Mouse (Mus musculus) heart, postnatal 25 days (tissue): ENCODE data around the gene Ehf. TPM values are rescaled to one million over a fixed set of nuclear protein-coding genes. Genes with fewer than 3 reads are reported as not detected.

Source experiments
- DNase-seq: peaks from one replicate; pipeline ENCODE4 v3.0.0; 2022; ENCODE audit warnings: low spot score
- intact Hi-C: fragments of 180-260 bp; cut with DNase I; formaldehyde crosslinking; loops from one replicate; pipeline ENCODE4 v1.15.1; 2025
- total RNA-seq, 2 experiments: library from RNA; stranded (reverse); gene quantifications; 2 replicates each; pipeline ENCODE4 v1.2.3; 2021

Gene Ehf
- total RNA-seq, 2 experiments from 2014 or later: not detected

DNA sequence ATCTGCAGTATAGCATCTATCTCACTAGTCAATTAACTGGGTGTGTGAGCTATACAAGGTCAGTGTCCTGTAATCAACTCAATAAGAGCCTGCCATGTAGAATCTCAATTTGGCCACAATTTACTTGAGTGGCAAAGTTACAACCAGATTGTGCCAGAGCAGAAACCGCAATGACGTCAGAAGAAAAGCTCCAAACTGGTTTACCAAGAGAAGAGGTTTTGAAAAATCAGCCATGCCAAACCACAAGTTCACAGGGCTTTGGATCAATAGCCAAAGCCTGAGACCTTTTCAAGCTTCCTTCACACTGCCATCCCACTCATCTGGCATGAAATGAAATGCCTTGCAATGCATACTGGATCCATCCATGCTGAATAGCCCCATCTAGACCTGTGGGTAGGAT, 76.3 kb downstream of the Ehf start:
- intact Hi-C loops: no loop called here
- no peak for DNase-seq

DNA sequence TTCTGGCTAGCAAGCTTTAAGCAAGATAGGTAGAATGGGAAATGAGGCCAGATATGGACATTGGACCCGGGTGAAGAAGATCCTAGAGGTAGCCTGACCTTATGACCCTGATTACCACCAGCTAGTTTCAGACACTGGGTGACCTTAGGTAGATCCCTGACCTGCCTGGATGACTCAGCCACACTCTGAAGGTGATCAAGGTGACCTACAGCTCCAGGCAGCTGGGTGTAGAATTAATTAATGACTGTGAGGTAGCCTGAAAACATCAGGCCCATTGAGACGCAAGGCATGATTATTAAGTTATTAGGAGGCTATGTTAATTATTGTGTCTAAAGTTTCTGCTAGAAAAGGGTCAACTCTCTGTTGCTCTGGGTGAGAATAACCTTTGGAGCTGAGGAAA, 82.2 kb downstream of the Ehf start:
- intact Hi-C loops: no loop called here
- DNase-seq: no peak

DNA sequence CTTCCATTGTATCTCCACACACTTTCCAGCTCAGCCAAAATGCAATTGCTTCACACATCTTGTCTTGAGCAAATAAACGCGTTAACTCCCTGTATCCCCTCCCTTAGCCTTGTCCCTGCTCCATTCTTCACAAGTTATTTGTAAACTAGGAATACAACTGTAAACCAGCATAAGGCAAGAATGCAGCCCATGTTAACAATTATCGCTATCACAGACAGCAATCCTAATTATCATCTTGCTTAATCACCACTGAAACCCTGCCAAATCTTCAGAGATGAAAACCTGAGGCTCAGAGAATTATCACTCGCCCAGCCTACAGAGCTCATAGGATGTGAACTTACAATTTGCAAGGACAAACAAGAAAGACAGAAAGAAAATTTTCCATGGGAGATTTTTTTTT, 84.8 kb downstream of the Ehf start:
- no peak for DNase-seq
- intact Hi-C loops: no loop called here

DNA sequence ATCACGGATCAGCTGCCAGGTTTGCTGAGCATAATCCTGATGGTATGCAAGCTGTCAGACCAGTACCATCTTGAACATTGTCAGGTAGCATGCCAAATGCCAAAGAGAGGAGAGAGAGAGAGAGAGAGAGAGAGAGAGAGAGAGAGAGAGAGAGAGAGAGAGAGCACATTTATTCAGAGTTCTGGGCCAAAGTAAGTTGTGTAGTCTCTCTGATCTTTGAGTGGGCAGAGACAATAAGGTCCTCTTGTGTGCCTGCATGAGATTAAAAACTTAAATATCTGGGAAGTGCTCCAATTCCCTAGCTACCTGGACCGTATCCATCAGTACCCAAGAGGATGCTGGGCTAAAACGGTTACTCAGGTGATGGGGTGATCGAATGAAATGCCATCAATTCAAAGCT, 87.3 kb downstream of the Ehf start:
- intact Hi-C loops: no loop called here
- no peak for DNase-seq

DNA sequence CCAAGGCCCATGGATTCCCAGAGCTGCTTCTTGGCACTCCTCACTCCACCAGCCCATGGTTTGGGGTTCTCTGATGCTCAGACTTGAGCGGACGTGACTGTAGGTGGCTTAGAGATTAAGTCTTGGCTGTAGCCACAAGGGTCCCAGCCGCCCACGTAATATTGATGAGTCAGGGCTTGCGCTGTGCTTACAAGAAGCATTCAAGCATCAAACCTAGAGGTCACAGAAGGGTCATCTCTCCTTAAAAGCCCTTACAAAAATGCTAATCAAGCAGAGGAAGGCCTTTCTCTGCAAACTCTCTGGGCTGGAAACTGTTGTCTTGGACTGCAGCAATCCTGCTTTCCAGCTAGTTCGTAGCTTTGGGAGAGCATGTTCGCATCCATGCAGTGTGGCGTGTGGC, 88.2 kb downstream of the Ehf start:
- DNase-seq: no peak
- intact Hi-C loops: no loop called here

DNA sequence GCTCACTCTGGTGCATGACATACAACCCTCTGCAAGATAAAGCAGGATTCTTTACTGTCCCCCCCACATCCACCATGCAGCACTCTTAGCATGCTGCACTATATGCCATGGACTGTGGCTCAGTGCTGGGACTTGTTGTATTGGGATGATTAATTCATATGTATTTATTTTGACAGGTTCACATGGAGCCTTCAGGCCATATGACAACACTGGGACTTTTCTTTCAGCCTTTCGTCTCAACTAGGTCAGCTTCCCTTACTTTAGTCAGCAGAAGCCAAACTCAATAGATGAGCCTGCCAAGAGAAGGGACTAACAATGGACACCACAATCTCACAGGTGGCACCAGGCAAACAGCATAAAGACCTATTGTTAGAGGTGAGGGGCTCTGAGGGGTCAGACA, 89.5 kb downstream of the Ehf start:
- no peak for DNase-seq
- intact Hi-C loops: no loop called here

Other genes with a start within 250 kb of the Ehf start
- gene Pdhx, start 229.8 kb downstream of the Ehf start, total RNA-seq: 100 to 1,000 TPM; 184 to 194 TPM
- 10 to 100 TPM; 71.3 to 73.9 TPM for gene Apip, start 229.6 kb downstream of the Ehf start, total RNA-seq
- not detected for gene Elf5, start 108.4 kb upstream of the Ehf start, total RNA-seq
- gene Cat, start 181.9 kb upstream of the Ehf start, total RNA-seq: 100 to 1,000 TPM; 199 to 201 TPM